Mouse (Mus musculus): Measurements from ENCODE around the gene Zfp385b.
A peak's percentile ranks its signal among the peaks of the same experiment; 100 is the strongest.

The Zfp385b gene

DNA sequence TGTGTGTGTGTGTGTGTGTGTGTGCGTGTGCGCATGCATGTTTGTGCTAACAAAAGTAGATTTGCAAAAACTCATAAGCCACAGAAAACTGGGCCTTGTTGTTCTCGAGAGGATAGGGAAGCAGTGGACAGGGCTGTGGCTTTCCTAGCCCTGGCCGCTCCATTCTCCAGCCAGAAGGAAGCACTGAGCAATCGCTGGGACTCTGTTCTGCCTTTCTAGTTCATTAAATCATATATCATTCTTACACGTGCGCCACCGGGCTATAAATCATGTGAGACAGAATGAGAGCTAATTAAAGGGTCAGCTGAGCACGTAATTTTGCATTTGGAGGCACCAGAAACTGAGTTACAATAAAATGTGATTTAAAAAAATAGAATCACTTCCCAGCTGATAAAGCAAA, 29.1 kb downstream of the Zfp385b start:
- no peak for DNase-seq (ENCODE audit: low read depth)

DNA sequence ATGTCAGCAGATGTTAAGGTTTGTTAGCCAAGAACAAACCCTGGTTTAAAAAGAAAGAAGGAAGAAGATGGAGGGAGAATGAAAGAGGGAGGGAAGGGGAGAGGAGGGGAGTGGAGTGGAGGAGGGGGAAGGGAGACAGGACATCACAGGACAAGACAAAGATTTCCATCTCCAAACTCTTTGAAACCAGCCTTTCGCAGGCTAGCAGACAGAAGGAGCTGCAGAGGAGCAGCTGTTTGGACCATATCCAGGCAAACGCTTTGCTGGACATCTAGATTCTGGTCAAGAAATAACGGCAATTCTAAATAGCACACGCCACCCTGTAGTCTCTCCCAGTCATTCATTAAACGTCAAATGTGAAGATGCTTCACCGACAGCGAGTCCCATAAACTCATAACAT, 38.0 kb downstream of the Zfp385b start:
- no peak for DNase-seq (ENCODE audit: low read depth)

DNA sequence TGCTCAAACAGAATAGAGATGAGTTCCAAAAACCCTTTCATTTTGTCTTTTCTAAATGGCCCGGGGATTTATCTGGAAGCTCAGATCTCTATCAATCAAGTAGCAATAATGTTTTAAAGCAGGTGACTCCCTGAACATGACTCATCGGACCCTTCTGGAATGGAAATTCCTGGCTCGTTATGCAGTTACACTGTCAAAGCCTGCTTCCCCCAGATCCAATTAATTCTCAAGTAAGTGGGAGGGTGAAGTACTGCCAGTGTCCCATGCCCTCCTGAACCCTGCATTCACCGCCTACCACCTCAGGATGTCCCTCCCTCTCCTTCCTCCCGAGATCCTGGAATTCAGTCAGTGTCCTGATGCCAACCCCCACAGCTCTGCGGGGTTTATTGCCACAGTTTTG, 41.7 kb downstream of the Zfp385b start:
- DNase-seq (ENCODE audit: low read depth), result no peak

DNA sequence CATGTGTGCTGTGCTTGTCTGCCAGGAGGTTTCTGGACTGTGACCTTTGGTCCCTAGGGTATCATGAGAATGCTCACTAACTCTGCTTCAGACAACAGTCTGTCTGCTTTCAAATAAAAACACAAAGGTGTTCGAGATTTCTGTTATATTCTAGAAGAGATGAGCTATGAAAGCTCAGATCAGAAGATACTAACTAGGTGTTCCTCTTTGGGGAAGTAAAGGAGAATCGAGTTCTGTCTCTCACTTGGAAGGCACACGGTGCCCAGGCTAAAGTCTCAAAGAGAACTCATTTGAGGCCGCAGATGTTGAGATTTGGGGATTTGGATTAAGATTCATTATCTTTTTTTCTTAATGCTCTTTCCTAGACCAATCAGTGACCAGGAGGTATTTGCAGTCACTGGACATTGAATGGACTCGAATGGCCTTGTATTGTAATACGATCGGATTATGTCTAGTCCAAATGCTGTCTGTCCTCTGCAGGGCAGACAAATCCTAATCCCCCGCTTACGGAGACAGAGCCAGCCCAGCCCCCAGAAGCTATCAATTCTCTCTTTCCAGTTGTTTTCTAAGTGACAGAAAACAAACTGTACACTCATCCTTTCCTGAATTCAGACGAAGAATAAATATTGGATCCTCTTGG, 42.3 kb downstream of the Zfp385b start:
- no peak for DNase-seq (ENCODE audit: low read depth)

DNA sequence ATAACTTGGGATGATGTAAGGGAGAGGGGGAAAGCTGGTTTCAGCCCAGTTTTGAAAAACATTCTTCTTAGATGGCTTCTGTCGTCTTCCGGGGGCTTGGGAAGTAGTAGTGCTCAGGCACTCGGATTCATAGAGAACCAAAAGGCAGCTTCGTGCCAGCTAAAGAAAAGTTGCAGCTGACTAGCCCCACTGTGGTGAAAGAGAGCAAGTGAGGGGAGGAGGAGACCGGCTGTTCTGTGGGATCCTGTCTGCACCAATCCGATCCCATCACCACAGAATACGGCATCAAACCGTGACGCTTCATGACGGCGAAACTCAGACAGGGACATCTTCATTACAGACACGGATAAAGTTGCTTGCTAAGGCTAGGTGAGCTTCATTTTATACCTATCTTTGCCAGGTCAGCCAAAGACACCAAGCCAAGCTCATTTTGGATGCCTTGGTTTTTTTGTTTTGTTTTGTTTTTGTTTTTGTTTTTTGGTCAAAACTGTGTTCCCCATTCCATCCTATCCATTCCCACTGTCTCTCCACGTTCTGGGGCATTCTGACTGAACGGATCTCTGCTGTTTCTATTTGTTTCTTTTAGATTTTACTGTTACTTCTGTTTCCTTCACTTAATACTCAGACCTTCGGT, 44.1 kb downstream of the Zfp385b start:
- DNase-seq (ENCODE audit: low read depth), result no peak

DNA sequence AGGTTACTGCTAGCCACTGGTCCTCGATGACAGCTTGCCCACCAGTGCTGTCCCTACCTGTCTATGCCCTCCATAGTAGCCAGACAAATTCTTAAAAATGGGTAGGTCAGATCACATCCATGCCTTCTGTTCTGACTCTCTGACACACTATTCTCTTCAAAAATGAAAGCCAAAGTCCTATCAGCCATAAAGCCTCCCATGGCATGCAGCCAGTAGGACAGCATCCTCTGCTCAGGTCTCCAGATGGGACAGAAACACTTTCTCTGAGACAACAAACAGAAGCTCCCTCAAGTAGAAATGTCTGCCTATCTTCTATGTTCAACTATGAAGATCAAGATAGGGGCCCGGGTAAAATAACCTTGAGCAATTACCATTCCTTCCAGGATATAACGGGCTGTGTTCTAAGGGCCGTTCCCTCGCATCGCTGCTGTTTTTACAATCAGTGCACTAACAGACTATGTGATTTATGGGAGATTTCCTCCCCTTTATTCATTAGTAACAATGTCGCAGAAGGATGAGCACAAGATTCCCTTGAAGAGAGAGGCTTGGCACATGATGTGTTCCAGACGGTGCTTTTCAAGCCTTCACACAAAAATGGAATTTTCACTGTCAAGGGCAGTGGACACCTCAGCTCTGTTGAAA, 49.3 kb downstream of the Zfp385b start:
- DNase-seq (ENCODE audit: low read depth), result no peak

DNA sequence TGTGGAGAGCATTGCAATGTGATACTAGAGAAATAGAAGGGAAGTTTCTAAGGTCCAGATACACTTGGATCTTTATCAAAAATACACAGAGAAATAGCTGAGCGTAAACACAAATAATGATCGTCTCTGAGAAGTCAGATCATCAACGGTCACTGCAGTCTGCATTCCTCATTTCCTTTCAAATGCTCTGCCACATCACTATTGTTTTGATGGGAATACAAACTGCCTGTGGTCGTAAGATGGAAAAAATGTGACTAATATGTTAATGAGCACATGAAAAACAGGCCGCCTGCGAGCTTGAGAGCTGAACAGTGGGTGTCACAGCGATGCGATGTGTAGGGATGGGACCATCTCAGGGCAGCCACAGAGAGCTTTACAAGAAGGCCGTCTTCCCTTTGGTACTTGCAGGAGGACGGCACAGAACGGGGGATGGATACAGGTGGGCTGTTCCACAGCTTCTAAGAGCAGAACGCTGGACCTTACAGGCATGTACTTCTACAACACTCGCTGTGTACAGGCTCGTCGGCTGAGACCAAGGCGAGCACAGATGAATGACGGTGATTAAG, 51.0 kb downstream of the Zfp385b start:
- DNase-seq (ENCODE audit: low read depth), result no peak

DNA sequence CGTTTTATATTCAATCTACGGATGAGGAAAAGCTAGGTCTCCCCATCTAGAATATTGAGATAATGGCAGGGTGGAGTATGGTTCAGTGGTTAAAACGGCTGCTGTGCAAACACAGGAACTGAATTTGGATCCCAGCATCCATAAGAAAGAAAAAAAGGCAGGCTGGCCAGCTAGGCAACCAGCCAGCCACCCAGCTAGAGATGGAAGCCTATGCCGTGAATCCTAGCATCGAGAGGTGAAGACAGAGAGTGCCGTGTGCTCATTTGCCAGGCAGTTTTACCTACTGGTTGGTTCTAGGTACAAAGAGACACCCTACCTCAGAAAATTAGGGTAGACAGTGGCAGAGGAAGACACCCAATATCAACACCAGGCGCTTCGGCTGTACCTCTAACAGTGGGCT, 57.5 kb downstream of the Zfp385b start:
- DNase-seq (ENCODE audit: low read depth), result no peak

DNA sequence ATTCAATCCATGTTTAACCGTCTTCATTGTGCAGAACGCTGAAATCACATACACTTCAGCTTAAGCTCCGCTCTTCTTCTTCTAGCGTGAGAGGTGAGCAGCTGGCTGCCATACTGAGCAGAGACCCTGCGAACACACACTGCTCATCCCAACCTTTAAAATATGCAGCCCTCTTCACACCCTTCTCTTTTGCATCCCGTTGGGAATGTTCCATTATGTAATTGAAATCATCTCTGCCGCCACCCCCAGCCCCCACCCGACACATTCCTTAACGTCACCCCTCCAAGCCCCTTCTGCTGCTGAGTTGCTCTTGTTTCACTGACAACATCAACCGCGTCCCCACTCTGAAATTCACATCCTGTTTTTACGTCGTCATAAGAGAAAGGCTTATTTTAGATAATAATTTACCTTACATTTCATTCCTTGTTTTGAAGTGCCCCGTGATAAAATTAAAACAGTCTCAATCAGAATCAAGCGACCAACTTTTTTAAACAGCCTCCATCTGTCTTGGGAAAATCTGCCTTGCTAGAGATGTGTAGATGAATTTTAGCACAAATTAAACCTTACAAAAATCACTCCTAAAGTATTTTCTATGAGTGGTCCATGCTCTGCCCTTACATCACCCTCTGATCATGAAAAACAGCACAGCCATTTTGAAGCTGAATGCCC, 60.9 kb downstream of the Zfp385b start:
- no peak for DNase-seq (ENCODE audit: low read depth)

DNA sequence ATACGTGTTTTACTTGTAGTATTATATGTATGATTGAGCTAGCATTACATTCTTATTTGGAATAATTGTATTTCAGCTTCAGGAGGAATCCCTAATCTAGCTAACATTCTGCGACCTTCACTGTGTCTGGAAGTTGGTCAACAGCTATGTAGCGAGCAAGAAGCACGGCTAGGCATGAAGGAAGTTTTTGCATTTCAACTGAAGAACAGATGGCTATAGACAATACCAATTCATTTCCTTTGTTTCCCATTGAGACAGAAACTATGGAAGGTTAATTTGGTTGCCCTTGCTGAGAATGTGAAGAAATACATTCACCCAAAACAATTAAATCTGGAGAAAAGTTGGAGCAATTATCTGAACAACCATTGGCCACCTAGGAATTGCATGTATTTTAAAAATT, 66.9 kb downstream of the Zfp385b start:
- no peak for DNase-seq (ENCODE audit: low read depth)

DNA sequence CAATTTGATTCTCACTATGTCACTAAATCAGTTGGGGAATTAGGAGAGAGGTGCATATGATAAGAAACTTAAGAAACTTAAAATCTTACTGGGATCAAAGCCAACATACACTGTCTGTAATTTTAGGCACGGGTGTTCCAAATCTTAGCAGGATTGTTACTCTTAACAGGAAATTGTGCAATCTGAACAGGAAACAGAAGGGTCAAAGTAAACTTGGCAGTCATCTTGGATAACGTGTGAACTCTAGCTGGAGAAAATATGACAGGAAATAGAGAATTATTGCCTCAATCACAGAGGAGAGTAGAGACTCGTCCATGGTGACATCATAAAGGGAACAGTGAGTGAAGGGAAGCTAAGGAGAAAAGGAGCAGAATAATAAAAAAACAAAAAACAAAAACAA, 69.8 kb downstream of the Zfp385b start:
- DNase-seq (ENCODE audit: low read depth), result no peak

DNA sequence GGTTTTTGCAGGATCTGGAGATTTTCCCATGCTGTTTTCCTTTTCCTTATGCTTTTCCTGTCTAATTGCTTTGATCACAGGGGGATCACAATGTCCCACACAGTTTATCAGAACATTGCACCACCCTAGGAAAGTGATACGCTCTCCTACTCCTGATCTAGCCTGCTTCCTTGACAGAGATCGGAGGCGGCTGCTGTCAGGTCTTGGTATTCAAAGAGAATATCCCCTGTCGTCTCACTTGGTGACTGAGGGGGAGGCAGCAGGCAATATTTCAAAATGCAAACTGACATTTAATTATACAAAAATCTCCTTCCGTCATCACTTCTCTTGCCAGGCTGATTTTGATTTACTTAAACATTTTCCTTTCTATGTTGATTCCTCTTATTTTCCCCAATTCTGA, 73.0 kb downstream of the Zfp385b start:
- DNase-seq (ENCODE audit: low read depth), result no peak

DNA sequence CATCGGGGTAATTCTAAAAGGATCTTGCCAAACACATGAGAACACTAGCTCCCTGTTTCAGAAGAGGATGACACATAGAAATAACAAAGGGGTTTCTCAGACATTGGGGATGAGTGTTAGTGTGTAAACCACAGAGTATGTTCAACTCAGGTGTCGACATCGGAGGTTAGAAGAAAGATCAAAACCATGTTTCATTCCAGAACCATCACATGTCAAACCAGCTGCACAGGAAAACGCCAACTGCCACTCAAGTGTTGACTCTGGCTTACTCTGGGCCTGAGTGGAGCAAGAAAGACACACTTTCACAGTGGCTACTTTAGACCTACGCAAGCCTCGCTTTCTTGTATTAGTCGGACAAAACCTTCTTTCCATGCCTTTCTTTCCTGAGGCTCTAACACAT, 74.2 kb downstream of the Zfp385b start:
- no peak for DNase-seq (ENCODE audit: low read depth)

DNA sequence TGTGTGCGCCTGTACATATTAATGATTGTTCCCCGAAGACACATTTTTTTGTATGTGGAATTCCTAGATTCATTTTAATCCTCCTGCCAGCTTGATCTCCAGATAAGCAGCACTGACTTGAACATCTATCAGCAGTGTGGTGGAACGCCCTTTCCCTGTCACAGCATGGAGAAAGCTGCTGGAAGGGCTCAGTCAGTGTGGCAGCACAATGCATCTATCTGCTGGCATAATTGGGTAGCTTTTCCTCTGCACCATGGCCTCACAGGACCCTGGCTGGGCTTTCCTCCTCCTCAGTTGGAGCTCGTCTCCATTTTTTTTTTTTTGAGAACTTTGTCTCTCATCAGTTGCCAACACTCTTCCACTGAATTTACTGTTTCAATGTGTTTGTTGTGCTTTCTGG, 77.1 kb downstream of the Zfp385b start:
- no peak for DNase-seq (ENCODE audit: low read depth)

DNA sequence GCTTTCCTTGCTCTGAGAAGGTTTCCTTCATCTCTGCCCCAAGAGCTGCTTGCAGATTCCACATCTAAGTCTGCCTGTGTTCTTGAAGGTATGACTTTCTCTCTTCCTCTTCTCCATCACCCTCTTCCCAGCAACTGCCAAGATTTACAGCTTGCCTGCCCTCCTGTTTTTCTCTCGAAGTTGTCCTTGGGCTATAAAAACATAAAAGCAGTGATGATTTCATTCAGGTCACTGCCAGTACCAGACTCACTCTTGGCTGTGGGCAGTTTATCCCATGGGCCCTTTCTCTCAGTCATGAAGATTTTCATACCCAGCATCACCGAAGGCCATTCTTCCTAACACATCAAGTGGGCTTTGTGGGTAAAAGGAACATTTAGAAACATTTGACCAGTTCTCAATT, 89.2 kb downstream of the Zfp385b start:
- no peak for DNase-seq (ENCODE audit: low read depth)

DNA sequence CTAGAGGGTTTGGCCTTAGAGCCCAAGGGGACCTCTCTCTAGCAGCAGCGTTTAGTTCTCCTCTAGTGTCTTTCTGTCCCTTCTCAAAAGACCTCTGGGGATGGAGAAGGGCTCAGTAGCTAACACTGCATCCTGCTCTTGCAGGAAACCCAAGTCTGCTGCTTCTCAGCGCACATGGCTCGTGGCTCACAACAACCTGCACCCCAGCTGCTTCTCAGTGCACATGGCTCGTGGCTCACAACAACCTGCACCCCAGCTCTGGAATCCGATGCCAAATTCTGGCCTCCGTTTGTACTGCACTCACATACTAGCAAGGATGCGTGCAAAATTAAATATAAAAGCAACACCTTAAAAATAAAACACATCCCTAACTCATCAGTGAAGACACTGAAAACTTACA, 92.6 kb downstream of the Zfp385b start:
- DNase-seq (ENCODE audit: low read depth), result no peak

DNA sequence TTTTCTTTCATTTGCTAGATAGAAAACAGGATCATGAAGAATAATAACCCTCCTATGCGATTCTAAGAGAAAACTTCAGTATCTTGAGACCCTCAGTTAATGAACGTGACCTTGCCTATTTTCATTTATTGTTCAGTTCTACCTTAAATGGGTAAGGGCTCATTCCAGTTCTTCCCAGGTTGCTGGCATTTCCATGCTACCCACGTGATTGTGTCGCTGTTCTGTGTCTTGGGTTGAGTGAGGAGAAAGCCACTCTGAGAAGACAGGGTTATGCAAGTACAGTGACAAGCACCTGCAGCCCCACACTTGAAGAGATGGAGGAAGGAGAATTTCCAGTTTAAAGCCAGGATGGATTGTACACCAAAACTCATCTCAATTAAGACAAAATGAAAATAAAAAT, 98.6 kb downstream of the Zfp385b start:
- DNase-seq (ENCODE audit: low read depth), result no peak

DNA sequence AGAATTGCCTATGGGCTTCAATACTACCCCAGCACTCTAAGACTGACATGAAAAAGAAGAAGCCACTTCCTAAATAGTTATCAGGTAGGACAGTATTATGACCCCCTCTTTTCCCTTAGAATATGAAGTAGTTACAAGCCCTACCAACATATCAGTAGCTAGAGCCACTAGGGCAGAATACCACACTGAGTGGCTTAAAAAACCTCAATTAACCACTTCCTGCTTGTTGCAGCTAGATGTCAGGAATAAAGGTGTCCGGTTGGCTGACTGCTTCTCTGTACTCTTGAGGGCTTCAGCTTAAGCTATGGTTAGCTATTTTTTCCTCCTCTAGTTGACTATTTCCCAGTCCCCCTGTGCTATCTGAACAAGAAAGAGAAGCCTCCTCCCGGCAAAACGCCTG, 103.1 kb downstream of the Zfp385b start:
- DNase-seq (ENCODE audit: low read depth), result no peak

DNA sequence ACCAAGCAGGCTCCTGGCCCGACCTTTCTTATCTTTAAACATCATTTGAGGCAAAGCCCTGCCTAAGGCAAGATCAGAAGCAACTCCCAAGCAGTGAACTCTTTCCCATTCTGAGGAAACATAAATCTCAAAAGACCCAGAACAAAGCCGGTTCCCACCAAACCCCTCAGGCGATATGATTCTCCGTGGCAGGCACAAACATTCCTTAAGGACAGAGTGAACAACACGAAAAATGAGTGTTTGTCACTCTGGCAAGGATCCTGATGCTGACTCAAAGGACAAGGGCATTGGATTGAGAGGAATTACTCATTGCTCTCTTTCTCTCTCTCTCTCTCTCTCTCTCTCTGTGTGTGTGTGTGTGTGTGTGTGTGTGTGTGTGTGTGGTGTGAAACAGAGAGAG, 105.6 kb downstream of the Zfp385b start:
- DNase-seq (ENCODE audit: low read depth), result no peak

DNA sequence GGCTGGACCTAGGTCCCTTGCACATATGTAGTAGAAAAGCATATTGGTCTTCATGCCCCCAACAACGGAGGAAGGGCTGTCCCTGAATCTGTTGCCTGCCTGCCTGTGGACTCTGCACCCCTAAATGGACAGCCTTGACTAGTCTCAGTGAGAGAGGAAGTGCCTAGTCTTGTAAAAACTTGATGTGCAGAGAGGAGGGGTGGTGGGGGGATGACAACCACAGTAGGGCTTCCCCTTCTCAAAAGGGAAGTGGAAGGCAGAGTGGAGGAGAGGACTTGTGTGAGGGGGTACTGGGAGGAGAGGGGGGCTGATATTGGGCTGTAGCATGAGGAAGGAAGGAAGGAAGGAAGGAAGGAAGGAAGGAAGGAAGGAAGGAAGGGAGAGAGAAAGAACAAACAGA, 107.7 kb downstream of the Zfp385b start:
- no peak for DNase-seq (ENCODE audit: low read depth)

DNA sequence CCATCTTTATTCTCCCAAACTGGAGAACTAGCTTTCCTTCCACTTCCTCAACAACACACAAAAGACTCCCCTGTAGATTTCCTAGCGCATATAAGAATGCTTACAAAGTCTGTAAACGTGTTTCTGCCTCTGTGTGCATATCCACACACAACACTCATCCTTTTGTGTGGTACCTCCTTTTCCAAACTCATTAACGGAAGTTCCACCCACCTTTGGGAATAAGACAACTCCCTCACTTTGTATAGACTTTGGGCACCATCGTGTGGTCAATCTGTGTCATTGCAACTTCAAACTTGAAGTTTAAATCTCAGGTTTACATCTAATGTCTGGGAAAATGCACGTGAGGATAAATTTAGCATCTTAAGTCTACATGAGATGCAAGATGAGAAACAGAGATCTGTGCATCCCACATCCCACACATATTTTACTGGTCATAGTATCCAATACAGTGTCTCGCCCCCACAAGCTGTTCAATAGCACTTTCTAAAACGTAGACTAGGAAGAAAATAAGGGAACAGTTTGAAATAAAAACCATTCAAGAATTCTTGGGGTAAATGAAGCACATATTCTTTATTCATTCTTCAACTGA, 110.1 kb downstream of the Zfp385b start:
- DNase-seq (ENCODE audit: low read depth), result peak; percentile 19

DNA sequence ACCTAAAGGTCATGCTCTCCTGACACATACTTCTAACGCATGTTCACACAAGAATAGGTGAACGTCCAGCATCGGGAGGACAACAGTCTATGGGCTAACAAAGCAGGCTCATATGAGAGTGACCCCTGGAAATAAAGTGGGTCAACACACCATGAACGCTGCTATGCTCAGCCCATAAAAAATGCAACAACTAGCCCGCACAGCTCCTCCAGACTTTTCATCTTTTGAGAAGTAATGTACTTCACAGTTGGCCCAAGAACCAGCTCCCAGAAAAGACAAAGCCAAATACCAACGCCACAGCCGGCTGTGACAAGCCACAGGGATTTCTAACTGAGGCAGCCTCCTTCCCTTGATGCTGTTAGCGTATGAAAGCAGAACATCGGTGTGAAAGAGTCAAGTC, 112.3 kb downstream of the Zfp385b start:
- no peak for DNase-seq (ENCODE audit: low read depth)

DNA sequence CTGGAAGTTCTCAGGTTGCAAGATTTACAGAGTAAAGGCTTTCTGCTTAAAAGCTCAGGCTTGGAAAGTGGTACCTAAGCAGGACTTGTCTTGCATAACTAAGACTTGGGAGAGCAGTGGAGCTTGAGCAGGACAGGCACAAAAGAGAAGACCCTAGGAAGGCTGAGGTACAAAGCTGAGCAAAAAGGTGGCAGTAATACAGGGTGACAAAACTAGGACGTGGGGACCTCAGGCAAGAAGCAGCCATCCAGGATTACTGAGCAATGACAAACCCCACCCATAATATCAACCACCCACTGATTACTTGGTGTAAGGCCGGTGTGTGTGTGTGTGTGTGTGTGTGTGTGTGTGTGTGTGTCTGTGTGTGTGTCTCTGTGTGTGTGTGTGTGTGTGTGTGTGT, 114.0 kb downstream of the Zfp385b start:
- DNase-seq (ENCODE audit: low read depth), result no peak
